Mouse (Mus musculus) WW6 (cell line): ENCODE measurements around the gene Olfr885.

Experiments used
- DNase-seq: peaks from one replicate; pipeline ENCODE4 v3.0.0-alpha.2; 2013; ENCODE audit warnings: low read depth, low spot score

Olfr885 gene

GRCm38 (mm10) chr9:38061022-38061421, at the start of gene Olfr885:
TSS of gene Olfr885 (plus strand) at chr9:38061322.
- DNase-seq: no peak

- DNase-seq: no peak
Observed at GRCm38 (mm10) chr9:38025508-38025907, 35.6 kb upstream of the Olfr885 start, which contains the start of gene Olfr883. TSS of gene Olfr883 (plus strand) at chr9:38025808.

- DNase-seq: no peak
Observed at GRCm38 (mm10) chr9:38046255-38046654, 14.9 kb upstream of the Olfr885 start, which contains the start of gene Olfr884. TSS of gene Olfr884 (plus strand) at chr9:38046555.

GRCm38 (mm10) chr9:38083772-38084171, 22.6 kb downstream of the Olfr885 start, which contains the start of gene Olfr887:
TSS of gene Olfr887 (plus strand) at chr9:38084072.
- DNase-seq: no peak

- no peak for DNase-seq
Observed at GRCm38 (mm10) chr9:38107828-38108227, 46.7 kb downstream of the Olfr885 start, which contains the start of gene Olfr888. TSS of gene Olfr888 (plus strand) at chr9:38108128.
